Mouse (Mus musculus): Measurements from ENCODE around the gene G530012D18Rik. TPM values are rescaled to one million over a fixed set of nuclear protein-coding genes. Genes with fewer than 3 reads are reported as not detected.
"Not testable (repeated sequence)": the region's sequence is repeated elsewhere in the genome, so short reads cannot be mapped to it uniquely, and the experiment has no call there.

Gene G530012D18Rik
- polyA plus RNA-seq, 2 experiments = 0.56 TPM; not detected in 1

- not testable (repeated sequence) for DNase-seq (ENCODE audit: low read depth in 3 of 3, low spot score in 3 of 3); H3K4me1 ChIP-seq (replicated peaks; ENCODE audit: control insufficient read depth in 2 of 2, insufficient read depth in 2 of 2, low read length in 1 of 2); ATAC-seq (ENCODE audit: insufficient read depth); H3K9me3 ChIP-seq (ENCODE audit: control insufficient read depth, low read length); H3K27ac ChIP-seq; H3K27me3 ChIP-seq (ENCODE audit: control insufficient read depth, insufficient read depth, low read length); H3K4me2 ChIP-seq (ENCODE audit: low read depth); H3K36me3 ChIP-seq (replicated peaks; ENCODE audit: control insufficient read depth, insufficient read depth, low read depth); H3K4me3 ChIP-seq (ENCODE audit: insufficient read depth in 1 of 2, low read depth in 2 of 2, low read length in 2 of 2); H3K9ac ChIP-seq (replicated peaks)
- 60% methylated on average over 6 of the region's 7 CpGs for WGBS (ENCODE audit: insufficient replicate concordance)
Observed at GRCm38 (mm10) chr1:85579199-85580147, 4.0 kb downstream of the G530012D18Rik start.

GRCm38 (mm10) chr1:85580148-85580534 lies 4.7 kb downstream of the G530012D18Rik start:
- WGBS (ENCODE audit: insufficient replicate concordance) = 32% methylated on average over 2 of the region's 4 CpGs
- not testable (repeated sequence) for ATAC-seq (ENCODE audit: insufficient read depth)

GRCm38 (mm10) chr1:85580578-85580977 lies 5.1 kb downstream of the G530012D18Rik start:
- not testable (repeated sequence) for H3K27me3 ChIP-seq (ENCODE audit: control insufficient read depth, insufficient read depth, low read length); H3K9ac ChIP-seq (replicated peaks); H3K36me3 ChIP-seq (replicated peaks; ENCODE audit: control insufficient read depth, insufficient read depth, low read depth); H3K27ac ChIP-seq; H3K4me3 ChIP-seq (ENCODE audit: insufficient read depth in 1 of 2, low read depth in 2 of 2, low read length in 2 of 2); H3K4me1 ChIP-seq (replicated peaks; ENCODE audit: control insufficient read depth in 2 of 2, insufficient read depth in 2 of 2, low read length in 1 of 2); DNase-seq (ENCODE audit: low read depth in 3 of 3, low spot score in 3 of 3); H3K4me2 ChIP-seq (ENCODE audit: low read depth); ATAC-seq (ENCODE audit: insufficient read depth); H3K9me3 ChIP-seq (ENCODE audit: control insufficient read depth, low read length)
- WGBS (ENCODE audit: insufficient replicate concordance) = 32% methylated on average over 3 of the region's 3 CpGs

More at GRCm38 (mm10) chr1:85580148-85580534, 4.7 kb downstream of the G530012D18Rik start:
- not testable (repeated sequence) for H3K4me2 ChIP-seq (ENCODE audit: low read depth); H3K27me3 ChIP-seq (ENCODE audit: control insufficient read depth, insufficient read depth, low read length); H3K27ac ChIP-seq; H3K36me3 ChIP-seq (replicated peaks; ENCODE audit: control insufficient read depth, insufficient read depth, low read depth); H3K9ac ChIP-seq (replicated peaks); H3K4me3 ChIP-seq (ENCODE audit: insufficient read depth in 1 of 2, low read depth in 2 of 2, low read length in 2 of 2); H3K4me1 ChIP-seq (replicated peaks; ENCODE audit: control insufficient read depth in 2 of 2, insufficient read depth in 2 of 2, low read length in 1 of 2); H3K9me3 ChIP-seq (ENCODE audit: control insufficient read depth, low read length); DNase-seq (ENCODE audit: low read depth in 3 of 3, low spot score in 3 of 3)

- not testable (repeated sequence) for H3K4me2 ChIP-seq (ENCODE audit: low read depth); H3K9ac ChIP-seq (replicated peaks); ATAC-seq (ENCODE audit: insufficient read depth); H3K9me3 ChIP-seq (ENCODE audit: control insufficient read depth, low read length); H3K36me3 ChIP-seq (replicated peaks; ENCODE audit: control insufficient read depth, insufficient read depth, low read depth); H3K4me3 ChIP-seq (ENCODE audit: insufficient read depth in 1 of 2, low read depth in 2 of 2, low read length in 2 of 2); H3K4me1 ChIP-seq (replicated peaks; ENCODE audit: control insufficient read depth in 2 of 2, insufficient read depth in 2 of 2, low read length in 1 of 2); H3K27me3 ChIP-seq (ENCODE audit: control insufficient read depth, insufficient read depth, low read length); H3K27ac ChIP-seq
- 25% methylated on average over 5 of the region's 5 CpGs for WGBS (ENCODE audit: insufficient replicate concordance)
- peak in 1 of 3 experiments; percentile 1 for DNase-seq (ENCODE audit: low read depth in 3 of 3, low spot score in 3 of 3)
- TF ChIP-seq CTCF (IDR thresholded peaks at IDR 0.05; ENCODE audit: low read depth) = peak; percentile 43; the same call in 1 of the 2 replicates
Observed at GRCm38 (mm10) chr1:85581518-85581917, 6.0 kb downstream of the G530012D18Rik start.

- not testable (repeated sequence) for H3K9me3 ChIP-seq (ENCODE audit: control insufficient read depth, low read length); H3K4me1 ChIP-seq (replicated peaks; ENCODE audit: control insufficient read depth in 2 of 2, insufficient read depth in 2 of 2, low read length in 1 of 2); H3K4me2 ChIP-seq (ENCODE audit: low read depth); H3K27me3 ChIP-seq (ENCODE audit: control insufficient read depth, insufficient read depth, low read length); ATAC-seq (ENCODE audit: insufficient read depth); H3K27ac ChIP-seq; DNase-seq (ENCODE audit: low read depth in 3 of 3, low spot score in 3 of 3); H3K9ac ChIP-seq (replicated peaks); H3K36me3 ChIP-seq (replicated peaks; ENCODE audit: control insufficient read depth, insufficient read depth, low read depth); H3K4me3 ChIP-seq (ENCODE audit: insufficient read depth in 1 of 2, low read depth in 2 of 2, low read length in 2 of 2)
- 30% methylated on average over 1 of the region's 2 CpGs for WGBS (ENCODE audit: insufficient replicate concordance)
Observed at GRCm38 (mm10) chr1:85588697-85589096, 13.2 kb downstream of the G530012D18Rik start.

- H3K27me3 ChIP-seq (ENCODE audit: control insufficient read depth, insufficient read depth, low read length); DNase-seq (ENCODE audit: low read depth in 3 of 3, low spot score in 3 of 3): not testable (repeated sequence)
- WGBS (ENCODE audit: insufficient replicate concordance) = 66% methylated on average over 8 of the region's 8 CpGs
Observed at GRCm38 (mm10) chr1:85592526-85592925, 17.1 kb downstream of the G530012D18Rik start.

GRCm38 (mm10) chr1:85598271-85599012 lies 23.0 kb downstream of the G530012D18Rik start, which contains the start of gene Sp110:
Sp110 (minus strand) TSS chr1:85598817.
- Histone ChIP-seq H3K4me2 (ENCODE audit: low read depth) (0 out of 2 replicates have a peak within 1 kb of the TSS, but pooled peaks have one; percentile 28), H3K4me3 (ENCODE audit: insufficient read depth in 1 of 2, low read depth in 2 of 2, low read length in 2 of 2) (0 out of 4 replicates have a peak within 1 kb of the TSS, but pooled peaks of 1 of the 2 experiments have one; percentile 4)
- H3K27ac ChIP-seq; H3K27me3 ChIP-seq (ENCODE audit: control insufficient read depth, insufficient read depth, low read length); DNase-seq (ENCODE audit: low read depth in 3 of 3, low spot score in 3 of 3); H3K9ac ChIP-seq (replicated peaks); H3K9me3 ChIP-seq (ENCODE audit: control insufficient read depth, low read length); H3K4me1 ChIP-seq (replicated peaks; ENCODE audit: control insufficient read depth in 2 of 2, insufficient read depth in 2 of 2, low read length in 1 of 2); H3K36me3 ChIP-seq (replicated peaks; ENCODE audit: control insufficient read depth, insufficient read depth, low read depth); ATAC-seq (ENCODE audit: insufficient read depth): not testable (repeated sequence)
- 38% methylated on average over 16 of the region's 17 CpGs for WGBS (ENCODE audit: insufficient replicate concordance)

More at GRCm38 (mm10) chr1:85592526-85592925, 17.1 kb downstream of the G530012D18Rik start:
- not testable (repeated sequence) for H3K9me3 ChIP-seq (ENCODE audit: control insufficient read depth, low read length); H3K27ac ChIP-seq; H3K4me2 ChIP-seq (ENCODE audit: low read depth); H3K36me3 ChIP-seq (replicated peaks; ENCODE audit: control insufficient read depth, insufficient read depth, low read depth); H3K4me3 ChIP-seq (ENCODE audit: insufficient read depth in 1 of 2, low read depth in 2 of 2, low read length in 2 of 2); ATAC-seq (ENCODE audit: insufficient read depth); H3K4me1 ChIP-seq (replicated peaks; ENCODE audit: control insufficient read depth in 2 of 2, insufficient read depth in 2 of 2, low read length in 1 of 2); H3K9ac ChIP-seq (replicated peaks)

All from liver, embryonic 14.5 days (tissue).